Mouse (Mus musculus) heart, embryonic 11.5 days (tissue): ENCODE measurements around the gene B3galt5. TPM values are rescaled to one million over a fixed set of nuclear protein-coding genes. Genes with fewer than 3 reads are reported as not detected.

Experiments
- ATAC-seq: fragments of 200-750 bp; cut with Nextera tagmentation; replicated peaks from 2 replicates; pipeline ENCODE4 v1.8.0; 2017; ENCODE audit warnings: moderate library complexity; ENCODE audit not compliant: insufficient number of reproducible peaks, low FRiP score, low TSS enrichment
- H3K27ac ChIP-seq: fragments of 300-500 bp; sonication (generic); 2 replicates; pipeline ENCODE4 v1.5.1; 2014; ENCODE audit warnings: mild to moderate bottlenecking, low read depth, low read length
- H3K27me3 ChIP-seq: fragments of 300-500 bp; sonication (generic); 2 replicates; pipeline ENCODE4 v1.6.1; 2014; ENCODE audit warnings: mild to moderate bottlenecking, low read length, mixed read lengths; ENCODE audit not compliant: control insufficient read depth, insufficient read depth
- H3K36me3 ChIP-seq: fragments of 300-500 bp; sonication (generic); 2 replicates; pipeline ENCODE4 v1.6.1; 2014; ENCODE audit warnings: mild to moderate bottlenecking, low read length, moderate library complexity, mixed read lengths; ENCODE audit not compliant: control insufficient read depth, insufficient read depth
- H3K4me1 ChIP-seq: fragments of 300-500 bp; sonication (generic); 2 replicates; pipeline ENCODE4 v1.6.1; 2014; ENCODE audit warnings: low read length; ENCODE audit not compliant: control insufficient read depth, insufficient read depth
- H3K4me2 ChIP-seq: fragments of 300-500 bp; sonication (generic); 2 replicates; pipeline ENCODE4 v1.6.1; 2014; ENCODE audit warnings: mild to moderate bottlenecking, moderate library complexity
- H3K4me3 ChIP-seq: fragments of 300-500 bp; sonication (generic); 2 replicates; pipeline ENCODE4 v1.5.1; 2014; ENCODE audit warnings: low read depth, low read length
- H3K9ac ChIP-seq: fragments of 300-500 bp; sonication (generic); 2 replicates; pipeline ENCODE4 v1.6.1; 2014; ENCODE audit warnings: mild to moderate bottlenecking, low read depth, low read length, moderate library complexity
- H3K9me3 ChIP-seq: fragments of 300-500 bp; sonication (generic); replicated peaks from 2 replicates; pipeline ENCODE4 v1.6.1; 2016; ENCODE audit warnings: low read length; ENCODE audit not compliant: control insufficient read depth
- whole genome bisulfite sequencing: fragments of 180-500 bp; shearing (Covaris S2); extraction: QIAGEN DNeasy Blood & Tissue Kit; methylation state at CpG from one replicate; pipeline ENCODE4 v1.1.7; 2014; ENCODE audit not compliant: insufficient replicate concordance; 5-methylcytosine and 5-hydroxymethylcytosine counted together
- polyA plus RNA-seq: library from polyadenylated mRNA; unstranded; fragments of >200 nt; fragmentation: Nextera tagmentation; extraction: Ambion mirVana; gene quantifications from 2 replicates; pipeline ENCODE4 v1.2.1, GENCODE M21; 2014

B3galt5 gene
- polyA plus RNA-seq, 1 experiment from 2014 or later = 0.03 TPM

DNA sequence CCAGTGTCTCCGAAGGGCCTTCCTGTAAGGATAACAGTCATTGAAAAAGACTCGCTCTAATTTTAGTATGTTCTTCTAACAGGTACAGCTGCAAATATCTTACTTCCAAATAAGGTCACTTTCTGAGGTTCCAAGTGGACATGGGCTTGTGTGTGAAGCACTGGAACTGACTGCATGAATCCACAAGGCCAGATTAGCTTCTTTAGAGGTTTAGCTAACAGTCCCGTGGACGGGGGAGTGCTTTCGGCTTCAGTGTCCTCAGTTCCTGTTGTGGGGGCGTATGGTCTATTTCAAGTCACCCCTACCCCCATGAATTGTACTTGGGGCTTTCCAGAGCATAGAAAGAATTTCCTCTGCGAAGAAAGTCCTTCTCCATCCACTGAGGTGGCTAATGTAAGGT lies 24.7 kb upstream of the B3galt5 start:
- Histone ChIP-seq H3K4me3 (no peak overlapping the region), H3K36me3 (no peaks in the 10 kb centered on the region; the same call in 1 of the 2 replicates), H3K9me3 (no peaks in the 10 kb centered on the region), H3K4me2 (no peak overlapping the region), H3K27me3 (no peaks in the 10 kb centered on the region), H3K4me1 (peaks cover 37% of the 10 kb centered on the region), H3K27ac (peak overlapping the region; percentile 90), H3K9ac (no peak overlapping the region; the same call in 1 of the 2 replicates)
- no peak for ATAC-seq
- WGBS = 36% methylated on average over 7 of the region's 7 CpGs

DNA sequence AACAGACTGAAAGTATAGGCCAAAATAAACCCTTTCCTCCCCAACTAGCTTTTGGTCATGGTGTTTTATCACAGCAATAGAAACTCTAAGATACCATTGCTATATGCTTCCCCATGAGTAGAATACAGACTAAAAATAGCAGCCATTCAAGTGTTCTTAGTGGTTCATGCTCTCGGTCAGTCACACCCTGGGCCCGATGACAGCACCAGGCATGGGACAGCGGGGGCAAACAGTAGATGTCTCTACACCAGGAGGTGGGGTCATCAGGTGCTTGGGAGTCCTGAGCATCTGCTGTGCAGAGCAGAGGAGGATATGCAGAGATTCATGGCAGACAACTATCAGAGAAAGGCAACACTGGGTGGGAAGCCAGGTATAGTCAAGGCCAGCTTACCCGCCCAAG lies 22.6 kb upstream of the B3galt5 start:
- WGBS = 54% methylated on average over 4 of the region's 4 CpGs
- Histone ChIP-seq H3K36me3 (no peaks in the 10 kb centered on the region; the same call in 1 of the 2 replicates), H3K27ac (peak overlapping the region; percentile 90), H3K27me3 (no peaks in the 10 kb centered on the region), H3K4me1 (peaks cover 24% of the 10 kb centered on the region), H3K4me3 (no peak overlapping the region), H3K4me2 (no peak overlapping the region), H3K9ac (no peak overlapping the region), H3K9me3 (no peaks in the 10 kb centered on the region)
- ATAC-seq = peak; percentile 69

DNA sequence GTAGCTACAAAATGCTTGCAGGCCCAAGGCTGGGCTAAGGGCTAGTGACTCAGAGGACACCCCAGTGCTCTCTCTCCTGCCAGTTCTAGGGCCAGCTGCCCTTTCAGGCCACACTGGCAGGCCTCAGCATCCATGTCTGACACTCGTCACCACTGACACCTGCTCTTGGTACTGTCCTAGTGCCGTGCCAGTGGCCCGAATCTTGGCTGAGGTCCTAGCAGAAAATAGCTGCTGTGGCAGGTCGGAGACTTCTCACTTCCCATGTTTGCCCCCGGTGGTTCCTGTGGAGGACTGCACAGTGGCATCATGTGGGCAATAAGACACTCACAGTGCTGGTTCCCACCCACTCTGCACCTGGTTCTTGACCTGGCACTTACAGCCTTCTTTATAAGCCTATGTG lies 14.1 kb upstream of the B3galt5 start:
- H3K27ac ChIP-seq = no peak overlapping the region
- H3K4me2 ChIP-seq = no peak overlapping the region
- WGBS = 58% methylated on average over 5 of the region's 5 CpGs
- no peaks in the 10 kb centered on the region; the same call in 1 of the 2 replicates for H3K36me3 ChIP-seq
- H3K4me1 ChIP-seq = no peaks in the 10 kb centered on the region
- ATAC-seq = no peak
- H3K4me3 ChIP-seq = no peak overlapping the region
- no peaks in the 10 kb centered on the region for H3K9me3 ChIP-seq
- no peak overlapping the region for H3K9ac ChIP-seq
- no peaks in the 10 kb centered on the region for H3K27me3 ChIP-seq

DNA sequence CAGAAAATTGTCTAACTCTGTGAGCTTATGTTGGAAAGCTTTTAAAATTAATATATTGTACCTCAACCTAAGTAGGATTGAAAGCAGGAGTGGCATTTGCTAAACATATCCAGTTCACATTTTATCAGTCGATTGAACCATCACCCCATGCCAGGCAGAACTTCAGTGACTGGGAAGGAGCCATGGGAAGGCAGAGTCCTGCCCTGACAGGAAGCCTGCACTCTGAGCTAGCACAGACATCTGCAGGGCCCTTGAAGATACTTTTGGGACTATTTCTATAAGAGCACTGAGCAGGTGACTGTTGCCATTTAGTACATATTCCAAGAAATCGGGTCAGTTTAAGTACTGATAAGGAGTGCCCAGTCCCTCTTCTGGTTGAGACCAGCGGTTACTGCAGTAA lies 13.6 kb upstream of the B3galt5 start:
- Histone ChIP-seq H3K4me3 (no peak overlapping the region), H3K4me2 (no peak overlapping the region), H3K9me3 (no peaks in the 10 kb centered on the region), H3K27ac (no peak overlapping the region), H3K27me3 (no peaks in the 10 kb centered on the region), H3K9ac (no peak overlapping the region), H3K36me3 (peaks cover under 1% of the 10 kb centered on the region; the same call in 1 of the 2 replicates), H3K4me1 (no peaks in the 10 kb centered on the region)
- ATAC-seq = no peak
- 67% methylated on average over 3 of the region's 3 CpGs for WGBS

DNA sequence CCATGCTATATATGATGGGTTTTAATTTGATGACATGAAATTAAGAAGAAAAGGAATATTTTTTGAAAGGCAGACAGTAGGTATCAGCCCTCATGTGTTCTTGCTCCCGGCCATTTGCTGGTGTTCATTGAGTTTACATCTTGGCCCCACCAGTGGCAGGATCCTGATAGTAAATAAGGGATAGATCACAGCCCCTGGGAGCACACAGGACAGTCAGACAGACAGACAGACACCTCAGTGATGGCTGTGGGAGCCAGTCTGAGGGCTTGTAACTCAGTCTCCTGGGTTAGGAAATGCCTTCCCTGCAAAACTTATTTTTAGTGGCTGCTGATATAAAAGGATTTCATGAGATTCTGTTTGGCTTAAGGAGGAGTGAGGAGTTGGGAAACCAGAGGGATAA lies 13.1 kb upstream of the B3galt5 start:
- Histone ChIP-seq H3K36me3 (peaks cover 2% of the 10 kb centered on the region; the same call in 1 of the 2 replicates), H3K9ac (no peak overlapping the region), H3K27me3 (no peaks in the 10 kb centered on the region), H3K4me2 (no peak overlapping the region), H3K27ac (no peak overlapping the region), H3K9me3 (no peaks in the 10 kb centered on the region), H3K4me3 (no peak overlapping the region), H3K4me1 (no peaks in the 10 kb centered on the region)
- ATAC-seq = no peak
- 66% methylated on average over 1 of the region's 1 CpGs for WGBS

DNA sequence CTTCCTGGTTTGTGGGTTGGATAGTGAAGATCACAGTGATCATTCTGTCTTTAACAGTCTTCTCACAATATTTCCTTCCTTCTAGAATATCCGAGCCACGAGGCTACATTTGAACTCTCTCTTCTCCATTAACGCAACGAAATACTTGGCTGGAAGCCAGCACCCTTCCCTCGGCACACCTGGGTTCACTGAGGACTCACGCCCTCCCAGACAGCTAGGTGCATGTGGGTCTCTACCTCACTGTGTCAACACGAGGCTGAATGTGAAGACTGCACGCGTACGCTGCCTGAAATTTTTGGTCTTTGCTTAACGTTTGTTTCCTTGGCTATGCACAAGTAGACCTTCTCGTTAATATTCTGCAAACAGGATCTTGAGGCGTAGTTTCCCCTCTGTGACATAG lies 7.2 kb upstream of the B3galt5 start:
- H3K36me3 ChIP-seq = peaks cover 2% of the 10 kb centered on the region; the same call in 1 of the 2 replicates
- H3K4me1 ChIP-seq = no peaks in the 10 kb centered on the region
- 75% methylated on average over 13 of the region's 13 CpGs for WGBS
- H3K9ac ChIP-seq = no peak overlapping the region
- H3K9me3 ChIP-seq = no peaks in the 10 kb centered on the region
- ATAC-seq = no peak
- H3K27me3 ChIP-seq = no peaks in the 10 kb centered on the region
- no peak overlapping the region for H3K4me2 ChIP-seq
- no peak overlapping the region for H3K4me3 ChIP-seq
- no peak overlapping the region for H3K27ac ChIP-seq

DNA sequence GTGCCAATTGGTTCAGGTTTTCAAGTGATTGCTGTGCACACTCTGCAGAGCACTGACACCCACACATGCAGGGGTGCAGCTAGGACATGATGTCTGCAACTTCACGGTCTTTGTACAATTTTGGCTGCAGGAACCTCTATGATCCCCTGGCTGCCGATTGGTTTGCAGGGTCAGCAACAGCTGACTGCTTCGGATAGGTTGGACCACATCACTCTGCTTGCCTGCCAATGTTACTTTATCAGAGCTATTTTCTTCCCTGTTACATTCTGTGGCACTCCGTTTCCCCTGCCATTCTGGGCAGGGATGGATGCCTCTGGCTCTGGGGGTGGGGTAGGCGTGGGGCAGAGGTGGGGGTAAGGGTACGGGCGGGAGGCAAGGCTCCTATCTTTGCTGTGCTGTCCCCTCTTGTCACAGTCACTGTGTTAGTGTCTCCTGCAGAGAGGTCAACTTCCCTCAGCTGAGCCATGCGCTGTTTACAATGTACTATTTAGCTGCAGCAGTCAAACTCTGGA lies 6.5 kb upstream of the B3galt5 start:
- ATAC-seq = 0 out of 2 replicates have a peak, but pooled peaks have one; percentile 46
- Histone ChIP-seq H3K4me2 (no peak overlapping the region), H3K27me3 (no peaks in the 10 kb centered on the region), H3K27ac (no peak overlapping the region), H3K4me3 (no peak overlapping the region), H3K9me3 (no peaks in the 10 kb centered on the region), H3K4me1 (no peaks in the 10 kb centered on the region), H3K9ac (no peak overlapping the region), H3K36me3 (peaks cover 2% of the 10 kb centered on the region; the same call in 1 of the 2 replicates)
- 48% methylated on average over 8 of the region's 8 CpGs for WGBS

DNA sequence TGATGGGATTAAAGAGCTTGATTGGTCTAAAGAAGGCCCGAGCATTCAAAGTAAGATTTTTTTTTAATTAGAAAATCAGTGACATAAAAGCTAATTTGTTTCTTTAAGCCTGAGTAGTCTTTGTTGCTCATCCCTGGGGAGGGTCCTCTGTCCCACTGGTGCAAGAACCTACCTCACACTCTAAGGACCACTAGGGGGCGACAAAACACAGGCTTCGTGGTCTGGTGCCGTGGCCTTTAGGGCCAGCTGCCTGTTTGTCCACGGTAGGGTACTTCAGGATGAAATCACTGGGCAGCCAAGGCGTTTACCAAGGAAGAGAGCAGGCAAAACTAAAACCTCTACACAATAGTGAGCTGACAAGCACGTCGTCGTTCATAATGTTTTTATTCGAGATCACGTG lies 5.2 kb upstream of the B3galt5 start:
- WGBS = 33% methylated on average over 11 of the region's 11 CpGs
- 0 out of 2 replicates have a peak, but pooled peaks have one; percentile 67 for ATAC-seq
- no peak overlapping the region for H3K9ac ChIP-seq

DNA sequence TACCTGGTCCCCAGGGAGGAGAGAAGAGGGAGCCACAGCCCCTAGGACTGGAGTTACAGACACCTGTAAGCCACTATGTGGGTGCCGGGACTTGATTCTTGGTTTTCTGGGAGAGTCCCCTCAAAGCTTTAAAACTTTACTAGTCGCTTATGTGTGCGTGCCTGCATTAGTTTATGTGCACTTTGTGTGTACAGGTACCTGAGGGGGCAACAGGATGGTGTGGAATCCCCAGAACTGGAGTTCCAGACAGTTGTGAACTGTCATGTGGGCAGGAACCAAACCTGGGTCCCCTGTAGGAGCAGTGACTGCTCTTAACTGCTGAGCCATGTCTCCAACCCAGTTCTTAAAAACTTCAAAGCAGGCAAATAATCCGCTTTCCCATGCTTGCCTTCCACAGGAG lies 4.3 kb upstream of the B3galt5 start:
- Histone ChIP-seq H3K27me3 (no peaks in the 10 kb centered on the region), H3K9me3 (no peaks in the 10 kb centered on the region), H3K27ac (no peak overlapping the region), H3K4me1 (no peaks in the 10 kb centered on the region), H3K9ac (no peak overlapping the region), H3K36me3 (0 out of 2 replicates have a peak, but pooled peaks cover 2% of the 10 kb centered on the region), H3K4me2 (no peak overlapping the region), H3K4me3 (no peak overlapping the region)
- WGBS = 82% methylated on average over 4 of the region's 4 CpGs
- no peak for ATAC-seq

More for the DNA sequence above, 5.2 kb upstream of the B3galt5 start:
- no peaks in the 10 kb centered on the region for H3K27me3 ChIP-seq
- no peaks in the 10 kb centered on the region for H3K4me1 ChIP-seq
- H3K9me3 ChIP-seq = no peaks in the 10 kb centered on the region
- H3K4me3 ChIP-seq = no peak overlapping the region
- H3K36me3 ChIP-seq = 0 out of 2 replicates have a peak, but pooled peaks cover 2% of the 10 kb centered on the region
- H3K4me2 ChIP-seq = no peak overlapping the region
- no peak overlapping the region for H3K27ac ChIP-seq
